Mouse (Mus musculus) hindbrain, embryonic 15.5 days (tissue): Measurements from ENCODE around the gene Ntm. TPM values are rescaled to one million over a fixed set of nuclear protein-coding genes. Genes with fewer than 3 reads are reported as not detected.

Experiments
- ATAC-seq: fragments of 200-750 bp; cut with Nextera tagmentation; 2 replicates; pipeline ENCODE4 v1.8.0; 2017; ENCODE audit warnings: low read depth, moderate number of reproducible peaks, moderate TSS enrichment; ENCODE audit not compliant: low FRiP score
- H3K27ac ChIP-seq: fragments of 300-500 bp; sonication (generic); replicated peaks from 2 replicates; pipeline ENCODE4 v1.5.1; 2015; ENCODE audit warnings: mild to moderate bottlenecking, inconsistent platforms
- H3K27me3 ChIP-seq: fragments of 300-500 bp; sonication (generic); 2 replicates; pipeline ENCODE4 v1.6.1; 2015; ENCODE audit warnings: control low read depth, inconsistent platforms
- H3K36me3 ChIP-seq: fragments of 300-500 bp; sonication (generic); 2 replicates; pipeline ENCODE4 v1.6.1; 2015; ENCODE audit warnings: control low read depth, inconsistent platforms
- H3K4me1 ChIP-seq: fragments of 300-500 bp; sonication (generic); replicated peaks from 2 replicates; pipeline ENCODE4 v1.6.1; 2015; ENCODE audit warnings: control low read depth, inconsistent platforms
- H3K4me2 ChIP-seq: fragments of 300-500 bp; sonication (generic); 2 replicates; pipeline ENCODE4 v1.6.1; 2015; ENCODE audit warnings: moderate library complexity, mild to moderate bottlenecking, inconsistent platforms
- H3K4me3 ChIP-seq: fragments of 300-500 bp; sonication (generic); 2 replicates; pipeline ENCODE4 v1.5.1; 2015; ENCODE audit warnings: mild to moderate bottlenecking, inconsistent platforms
- H3K9ac ChIP-seq: fragments of 300-500 bp; sonication (generic); 2 replicates; pipeline ENCODE4 v1.6.1; 2015; ENCODE audit warnings: inconsistent platforms
- H3K9me3 ChIP-seq: fragments of 300-500 bp; sonication (generic); 2 replicates; pipeline ENCODE4 v1.6.1; 2016; ENCODE audit warnings: control low read depth, inconsistent platforms
- WGBS: fragments of 180-500 bp; shearing (Covaris S2); methylation state at CpG from one replicate; pipeline ENCODE4 v1.1.7; 2015; 5-methylcytosine and 5-hydroxymethylcytosine counted together
- polyA plus RNA-seq: library from polyadenylated mRNA; unstranded; fragments of >200 nt; fragmentation: Nextera tagmentation; extraction: Ambion mirVana; gene quantifications from 2 replicates; pipeline ENCODE4 v1.2.1, GENCODE M21; 2015

Gene Ntm
- polyA plus RNA-seq, 1 experiment from 2014 or later = 250 TPM

DNA sequence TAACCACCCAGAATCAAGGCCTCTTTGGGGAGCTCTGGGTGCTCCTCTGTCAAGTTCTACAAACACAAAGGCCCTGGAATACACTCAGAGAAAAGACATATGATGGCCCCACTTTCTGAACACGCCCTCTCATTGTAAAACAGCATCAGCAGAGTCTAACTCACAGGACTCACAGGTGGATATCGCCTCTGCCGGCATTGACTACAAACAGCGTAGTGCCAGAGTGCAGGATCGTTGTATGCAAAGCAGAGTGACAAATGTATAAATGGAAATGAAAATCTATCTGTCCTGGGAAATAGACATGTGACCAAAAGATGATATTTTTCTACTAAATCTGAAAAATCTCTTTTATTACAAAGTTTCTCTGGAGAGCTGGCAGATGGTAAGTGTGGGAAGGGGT lies 314.7 kb downstream of the Ntm start:
- WGBS = 87% methylated on average over 5 of the region's 5 CpGs
- Histone ChIP-seq H3K9ac (no peak overlapping the region), H3K4me3 (no peak overlapping the region), H3K27ac (no peak overlapping the region), H3K4me2 (no peak overlapping the region), H3K36me3 (no peaks in the 10 kb centered on the region), H3K4me1 (peaks cover 25% of the 10 kb centered on the region), H3K9me3 (no peaks in the 10 kb centered on the region), H3K27me3 (no peaks in the 10 kb centered on the region)
- ATAC-seq = no peak

DNA sequence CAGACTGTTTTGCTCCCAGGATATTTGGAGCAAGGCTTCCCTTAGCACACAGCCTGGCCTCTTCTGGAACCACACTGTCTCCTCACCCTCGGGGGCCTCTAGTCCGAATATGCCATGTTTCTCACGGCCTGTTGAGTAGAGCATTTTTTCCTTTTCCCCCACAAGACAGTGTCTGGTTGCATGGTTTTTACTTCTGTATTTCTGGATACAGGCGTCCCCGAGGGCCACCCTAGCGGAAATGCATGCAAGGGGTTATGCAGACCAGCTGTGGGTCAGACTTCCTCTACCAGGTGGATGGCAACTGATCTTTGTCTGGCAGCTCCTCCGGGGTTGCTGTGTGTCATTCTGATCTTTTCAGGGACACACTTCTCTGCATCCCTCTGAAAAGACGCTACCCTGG lies 315.2 kb downstream of the Ntm start:
- H3K9me3 ChIP-seq = no peaks in the 10 kb centered on the region
- 70% methylated on average over 8 of the region's 8 CpGs for WGBS

DNA sequence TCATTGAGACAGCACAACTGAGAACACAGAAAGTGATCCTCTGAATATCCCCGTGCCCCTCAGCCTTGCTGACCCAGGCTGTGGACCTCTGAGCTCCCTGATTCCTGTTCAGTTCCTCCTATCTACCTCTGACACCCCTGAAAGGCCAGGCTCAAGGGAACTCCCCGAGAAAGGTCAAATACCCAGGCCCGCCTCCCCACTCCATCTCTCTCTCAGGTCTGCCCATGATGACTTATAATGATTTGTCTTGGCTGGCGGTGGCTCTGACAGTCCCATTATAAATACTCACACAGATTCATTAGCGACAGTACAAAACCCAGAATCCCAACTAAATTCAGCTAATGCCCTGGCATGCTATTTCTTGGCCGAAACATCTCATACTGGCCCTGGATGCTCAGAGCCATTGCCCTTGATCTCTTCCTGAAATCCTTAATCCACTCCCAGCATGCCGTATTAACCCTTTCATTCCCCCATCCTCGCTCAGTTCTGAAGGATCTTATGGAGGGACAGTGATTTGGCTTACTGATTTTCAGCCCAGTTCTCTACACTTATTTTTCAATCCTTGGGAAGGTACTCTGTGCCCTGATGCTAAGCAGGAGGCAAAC lies 317.0 kb downstream of the Ntm start:
- no peak overlapping the region for H3K4me3 ChIP-seq
- ATAC-seq = no peak
- H3K9ac ChIP-seq = no peak overlapping the region
- no peak overlapping the region for H3K27ac ChIP-seq
- H3K4me2 ChIP-seq = no peak overlapping the region
- no peaks in the 10 kb centered on the region for H3K9me3 ChIP-seq
- no peaks in the 10 kb centered on the region for H3K36me3 ChIP-seq
- no peaks in the 10 kb centered on the region for H3K27me3 ChIP-seq
- H3K4me1 ChIP-seq = peaks cover 39% of the 10 kb centered on the region
- WGBS = 43% methylated on average over 8 of the region's 8 CpGs

More for the DNA sequence above, 315.2 kb downstream of the Ntm start:
- no peak for ATAC-seq
- Histone ChIP-seq H3K9ac (no peak overlapping the region), H3K36me3 (no peaks in the 10 kb centered on the region), H3K4me2 (no peak overlapping the region), H3K27ac (no peak overlapping the region), H3K4me3 (no peak overlapping the region), H3K27me3 (no peaks in the 10 kb centered on the region), H3K4me1 (peaks cover 30% of the 10 kb centered on the region)

DNA sequence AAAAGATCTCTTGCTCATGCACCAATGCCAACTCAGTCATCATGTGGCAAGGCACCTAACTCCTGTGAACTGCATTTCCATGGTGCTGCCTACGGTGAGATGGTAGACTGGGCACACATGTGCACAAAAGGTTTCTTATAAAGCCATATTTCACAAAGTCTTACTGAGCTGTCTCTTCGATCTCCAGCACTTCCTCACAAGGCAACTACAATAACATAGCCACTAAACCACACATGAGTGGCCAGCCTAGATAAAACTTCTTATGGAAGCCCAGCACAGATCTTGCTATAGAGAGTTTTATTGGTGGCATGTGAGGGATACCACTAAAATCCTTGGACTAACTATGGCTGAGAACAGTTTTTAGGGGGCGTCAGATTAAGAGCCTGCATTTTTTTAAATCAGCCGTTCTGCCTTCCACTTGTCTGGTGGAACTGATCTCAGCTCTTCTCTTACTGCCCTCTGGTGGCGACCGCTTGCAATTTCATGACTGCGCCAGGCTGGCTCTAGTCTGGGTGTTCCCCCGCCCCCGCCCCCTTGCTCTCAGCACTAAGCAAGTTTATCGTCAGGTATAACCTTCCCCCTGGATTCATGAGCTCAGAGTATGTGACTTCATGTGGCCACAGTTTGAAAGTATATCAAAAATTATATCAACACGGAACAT lies 319.8 kb downstream of the Ntm start:
- H3K4me2 ChIP-seq = no peak overlapping the region
- no peak overlapping the region for H3K4me3 ChIP-seq
- H3K27ac ChIP-seq = no peak overlapping the region
- 20% methylated on average over 11 of the region's 11 CpGs for WGBS
- peak; percentile 52; the same call in 1 of the 2 replicates for ATAC-seq
- H3K9me3 ChIP-seq = no peaks in the 10 kb centered on the region
- H3K27me3 ChIP-seq = no peaks in the 10 kb centered on the region
- H3K36me3 ChIP-seq = no peaks in the 10 kb centered on the region
- no peak overlapping the region for H3K9ac ChIP-seq
- peaks cover 39% of the 10 kb centered on the region for H3K4me1 ChIP-seq

DNA sequence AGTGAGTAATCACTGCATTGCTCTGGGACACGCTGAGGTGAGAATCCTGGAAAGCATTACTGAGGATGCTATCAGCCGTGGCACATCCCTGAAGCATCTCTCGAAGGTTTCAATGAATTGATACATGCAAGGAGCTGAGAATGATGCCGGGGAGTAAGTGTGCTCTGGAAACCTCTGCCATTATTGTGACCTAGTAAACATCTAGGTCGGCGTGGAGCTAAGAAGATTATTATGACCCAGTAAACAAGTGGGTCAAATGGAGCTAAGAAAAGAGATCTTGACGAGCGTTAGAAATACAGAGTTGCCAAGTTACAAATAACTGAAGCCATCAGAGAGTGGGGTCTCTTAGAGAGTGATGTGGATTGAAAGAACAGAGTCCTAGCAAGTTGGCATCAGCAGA lies 325.6 kb downstream of the Ntm start:
- Histone ChIP-seq H3K36me3 (no peaks in the 10 kb centered on the region), H3K27ac (no peak overlapping the region), H3K27me3 (no peaks in the 10 kb centered on the region), H3K9ac (no peak overlapping the region), H3K4me3 (no peak overlapping the region), H3K4me2 (no peak overlapping the region), H3K9me3 (no peaks in the 10 kb centered on the region), H3K4me1 (0 out of 2 replicates have a peak, but pooled peaks cover 6% of the 10 kb centered on the region)
- WGBS = 85% methylated on average over 8 of the region's 8 CpGs
- no peak for ATAC-seq

DNA sequence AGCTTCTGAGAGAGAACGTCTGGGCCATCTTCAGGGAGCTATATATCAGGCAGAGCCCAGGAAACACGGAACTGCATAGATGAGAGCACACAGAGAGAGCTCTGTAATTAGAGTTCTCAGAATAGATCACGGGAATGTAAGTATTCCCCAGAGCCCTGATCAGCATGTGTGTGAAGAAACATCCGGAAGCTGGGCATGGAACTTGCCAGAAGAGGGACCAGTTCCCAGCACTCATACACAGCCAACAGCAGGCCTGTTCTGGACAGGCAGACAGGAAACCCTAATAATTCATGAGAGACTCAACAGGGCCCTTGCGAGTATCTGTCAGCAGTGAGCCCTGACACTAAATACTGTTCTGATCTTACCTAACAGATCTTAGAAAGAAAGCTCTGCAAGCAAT lies 345.8 kb downstream of the Ntm start:
- no peak for ATAC-seq
- WGBS = 52% methylated on average over 5 of the region's 5 CpGs

DNA sequence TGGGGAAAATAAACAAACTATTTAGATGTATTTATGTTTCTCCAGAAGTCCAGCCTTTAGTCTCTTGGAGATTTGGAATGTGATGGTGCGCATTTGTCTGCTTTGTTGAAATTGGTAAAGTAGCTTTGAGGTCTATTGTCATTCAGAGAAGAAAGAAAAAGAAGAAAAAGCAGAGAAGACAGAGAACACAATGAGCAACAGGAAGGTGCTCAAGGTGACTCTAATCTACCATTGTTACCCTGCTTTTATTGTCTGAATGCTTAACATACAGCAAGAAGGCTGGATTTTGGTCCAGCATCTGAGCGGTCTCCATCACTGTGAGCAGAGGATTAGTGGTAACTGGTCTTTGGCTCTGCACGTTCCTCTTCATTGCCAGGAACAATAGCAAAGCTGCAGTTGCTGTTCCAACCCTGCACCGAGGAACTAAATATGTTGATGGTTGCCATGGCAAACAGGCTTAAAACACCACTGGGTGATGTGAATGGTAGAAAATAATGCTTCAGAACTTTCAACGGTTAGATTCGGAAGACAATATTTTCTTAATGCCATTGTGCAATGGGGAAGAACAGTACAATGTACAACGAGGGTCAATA lies 350.8 kb downstream of the Ntm start:
- Histone ChIP-seq H3K36me3 (no peaks in the 10 kb centered on the region), H3K4me2 (no peak overlapping the region), H3K9ac (no peak overlapping the region), H3K4me3 (no peak overlapping the region), H3K27ac (no peak overlapping the region), H3K4me1 (peaks cover 4% of the 10 kb centered on the region; the same call in 1 of the 2 replicates), H3K27me3 (no peaks in the 10 kb centered on the region), H3K9me3 (no peaks in the 10 kb centered on the region)
- 55% methylated on average over 7 of the region's 7 CpGs for WGBS
- ATAC-seq = no peak

More for the DNA sequence above, 345.8 kb downstream of the Ntm start:
- Histone ChIP-seq H3K27me3 (no peaks in the 10 kb centered on the region), H3K27ac (0 out of 2 replicates have a peak overlapping the region, but pooled peaks have one; percentile 8), H3K36me3 (no peaks in the 10 kb centered on the region), H3K9me3 (no peaks in the 10 kb centered on the region), H3K4me3 (no peak overlapping the region), H3K4me2 (no peak overlapping the region), H3K4me1 (peaks cover 2% of the 10 kb centered on the region; the same call in 1 of the 2 replicates), H3K9ac (no peak overlapping the region)

DNA sequence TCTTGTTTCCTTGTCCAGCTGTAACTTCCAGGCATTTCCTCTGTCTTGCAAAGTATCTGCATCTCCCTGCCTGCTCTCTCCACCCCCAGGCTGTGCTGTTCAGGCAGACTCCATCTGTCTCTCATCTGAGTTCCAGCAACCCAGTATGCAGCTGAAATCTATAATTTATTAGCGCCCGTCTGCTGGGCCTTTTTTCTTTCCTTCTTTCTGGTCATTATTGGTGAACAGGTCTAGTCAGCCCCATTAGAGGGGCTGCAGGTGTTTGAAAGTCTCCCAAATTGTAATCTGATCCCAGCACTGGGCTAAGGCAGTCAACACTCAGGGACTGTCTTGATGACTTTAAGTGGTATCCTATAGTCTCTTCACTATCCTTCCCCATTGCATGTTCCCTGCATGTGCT lies 352.1 kb downstream of the Ntm start:
- no peak overlapping the region for H3K9ac ChIP-seq
- H3K9me3 ChIP-seq = no peaks in the 10 kb centered on the region
- H3K4me3 ChIP-seq = no peak overlapping the region
- WGBS = 76% methylated on average over 2 of the region's 2 CpGs
- no peaks in the 10 kb centered on the region for H3K36me3 ChIP-seq
- no peaks in the 10 kb centered on the region for H3K27me3 ChIP-seq
- no peak overlapping the region for H3K4me2 ChIP-seq
- H3K4me1 ChIP-seq = peaks cover 4% of the 10 kb centered on the region; the same call in 1 of the 2 replicates
- H3K27ac ChIP-seq = 0 out of 2 replicates have a peak overlapping the region, but pooled peaks have one; percentile 17
- peak; percentile 42; the same call in 1 of the 2 replicates for ATAC-seq

DNA sequence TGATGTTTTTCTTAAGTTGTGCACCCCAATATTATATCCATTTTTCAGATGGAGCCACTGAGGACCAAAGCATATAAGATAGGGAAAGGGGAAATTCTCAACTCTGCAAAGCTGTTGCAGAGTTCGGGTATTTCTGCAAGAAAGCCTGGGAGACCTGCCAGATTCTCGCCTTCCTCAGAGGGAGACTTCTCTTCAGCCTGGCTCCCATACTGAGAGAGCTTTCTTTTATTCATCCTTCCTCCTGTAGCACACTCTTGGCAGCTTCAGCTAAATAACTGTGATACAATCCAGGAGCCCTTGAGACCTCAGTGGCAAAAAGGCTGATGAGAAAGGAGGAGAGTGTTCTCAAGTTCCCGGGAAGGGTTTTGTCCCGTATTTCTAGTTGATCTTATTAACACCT lies 365.3 kb downstream of the Ntm start:
- Histone ChIP-seq H3K9me3 (no peaks in the 10 kb centered on the region), H3K4me2 (no peak overlapping the region), H3K36me3 (no peaks in the 10 kb centered on the region), H3K4me3 (no peak overlapping the region), H3K27ac (no peak overlapping the region), H3K9ac (no peak overlapping the region), H3K27me3 (no peaks in the 10 kb centered on the region), H3K4me1 (peaks cover 29% of the 10 kb centered on the region)
- no peak for ATAC-seq
- 30% methylated on average over 4 of the region's 4 CpGs for WGBS

DNA sequence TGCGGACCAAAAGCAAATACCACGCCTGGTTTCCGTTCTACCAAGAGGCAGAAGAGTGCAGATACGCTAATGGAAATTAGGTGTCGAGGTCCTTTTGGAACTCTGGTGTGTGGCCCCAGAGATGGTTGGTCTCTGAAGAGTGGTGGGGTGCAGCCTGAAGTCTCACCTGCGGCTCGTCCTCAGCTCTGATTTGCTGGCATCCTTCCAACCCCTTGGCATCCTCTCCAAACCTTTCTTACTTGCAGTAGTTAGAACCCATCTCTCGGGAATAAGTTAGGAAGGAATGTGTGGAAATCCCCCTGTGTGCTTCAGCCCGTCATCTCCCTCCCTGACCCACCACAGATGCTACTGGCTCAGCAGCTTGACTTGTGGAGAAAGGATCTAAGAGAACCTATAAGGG lies 367.6 kb downstream of the Ntm start:
- Histone ChIP-seq H3K4me3 (no peak overlapping the region), H3K9ac (no peak overlapping the region), H3K4me1 (peaks cover 29% of the 10 kb centered on the region), H3K4me2 (no peak overlapping the region), H3K27me3 (no peaks in the 10 kb centered on the region), H3K27ac (0 out of 2 replicates have a peak overlapping the region, but pooled peaks have one; percentile 58), H3K9me3 (no peaks in the 10 kb centered on the region), H3K36me3 (no peaks in the 10 kb centered on the region)
- no peak for ATAC-seq
- 76% methylated on average over 9 of the region's 9 CpGs for WGBS

DNA sequence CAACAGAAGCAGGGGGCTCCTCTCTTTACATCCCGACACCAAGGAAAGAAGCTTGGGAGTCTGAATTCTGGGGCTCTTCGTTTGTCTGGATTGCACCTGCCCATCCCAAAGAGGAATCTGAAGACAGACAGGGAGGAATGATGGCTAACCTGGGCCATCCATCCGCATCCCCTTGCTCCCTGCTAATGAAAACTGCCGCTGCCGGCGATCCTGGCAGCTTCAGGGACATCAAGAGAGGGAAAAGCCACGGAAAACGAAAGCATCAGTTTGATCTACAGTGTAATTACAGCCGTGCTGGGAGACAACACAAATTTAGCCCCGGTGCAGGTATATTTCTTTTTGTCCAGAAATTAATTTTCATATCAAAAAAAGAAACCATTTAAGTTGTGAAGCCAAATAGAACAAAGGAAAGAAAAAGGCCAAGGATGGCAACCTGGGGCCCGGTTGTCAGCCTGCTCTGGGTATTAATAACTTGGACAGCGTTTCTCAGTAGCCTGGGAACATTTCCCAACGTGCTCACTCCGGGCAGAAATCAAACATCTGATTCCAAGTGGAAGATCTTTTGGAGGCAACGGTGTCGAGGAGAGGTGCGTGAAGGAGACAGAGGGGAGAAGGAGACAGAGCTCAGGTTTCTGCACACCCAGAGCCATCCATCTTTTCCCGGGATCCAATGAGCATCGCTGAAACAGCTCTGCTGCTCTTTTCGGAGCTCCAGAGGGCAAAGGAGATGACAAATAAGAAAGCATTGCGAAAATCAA lies 368.2 kb downstream of the Ntm start:
- 0 out of 2 replicates have a peak overlapping the region, but pooled peaks have one; percentile 14 for H3K9ac ChIP-seq
- no peaks in the 10 kb centered on the region for H3K36me3 ChIP-seq
- H3K4me1 ChIP-seq = peaks cover 29% of the 10 kb centered on the region
- H3K27ac ChIP-seq = peak overlapping the region; percentile 58
- H3K27me3 ChIP-seq = no peaks in the 10 kb centered on the region
- H3K4me2 ChIP-seq = no peak overlapping the region
- H3K9me3 ChIP-seq = no peaks in the 10 kb centered on the region
- no peak overlapping the region for H3K4me3 ChIP-seq
- ATAC-seq = no peak
- WGBS = 47% methylated on average over 21 of the region's 21 CpGs

DNA sequence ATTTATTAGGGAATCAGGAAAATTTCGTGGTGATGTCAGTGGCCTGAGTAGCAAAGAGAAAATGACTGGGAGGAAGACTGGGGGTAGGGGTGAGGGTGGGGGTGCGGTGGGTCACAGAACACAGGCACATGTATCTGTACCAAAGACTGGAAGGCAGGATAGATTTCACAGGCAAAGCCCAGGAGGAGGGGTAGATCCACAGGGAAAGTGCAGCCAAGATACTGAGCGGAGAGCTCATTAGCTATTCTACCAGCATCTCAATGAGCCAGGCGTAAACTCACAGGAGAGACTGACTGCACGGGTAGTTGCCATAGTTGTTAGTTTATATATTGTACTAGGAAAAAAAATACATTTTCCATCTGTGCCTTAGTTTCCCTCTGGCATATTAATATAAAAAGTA lies 375.6 kb downstream of the Ntm start:
- H3K4me3 ChIP-seq = no peak overlapping the region
- no peaks in the 10 kb centered on the region for H3K36me3 ChIP-seq
- H3K27ac ChIP-seq = no peak overlapping the region
- H3K9me3 ChIP-seq = no peaks in the 10 kb centered on the region
- peaks cover 18% of the 10 kb centered on the region for H3K4me1 ChIP-seq
- H3K27me3 ChIP-seq = no peaks in the 10 kb centered on the region
- H3K9ac ChIP-seq = no peak overlapping the region
- H3K4me2 ChIP-seq = no peak overlapping the region
- 33% methylated on average over 5 of the region's 5 CpGs for WGBS
- ATAC-seq = no peak
